ENCODE assay signal across 8 mouse cellular contexts in the genomic region with DNA sequence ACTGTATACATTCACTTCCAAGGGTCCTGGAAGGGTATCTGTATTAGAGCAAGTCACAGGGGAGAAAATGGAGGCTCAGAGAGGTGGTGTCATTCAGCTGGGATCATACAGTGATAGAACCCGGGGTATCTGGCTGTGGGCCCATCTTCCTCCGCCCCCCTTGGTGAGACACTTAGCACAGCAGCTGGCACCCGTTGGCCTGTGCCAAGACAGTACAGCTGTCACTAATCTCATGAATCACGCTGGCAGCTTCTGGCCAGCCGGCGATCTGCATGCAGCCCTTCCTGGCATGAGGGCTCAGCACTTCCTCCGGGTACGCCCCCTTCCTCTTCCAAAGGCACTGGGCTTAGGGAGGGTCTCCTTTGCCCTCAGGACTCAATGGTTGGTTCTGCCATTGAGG. TPM values are rescaled to one million over a fixed set of nuclear protein-coding genes. Genes with fewer than 3 reads are reported as not detected.
DNase-seq lines count a peak whose midpoint lies in the region; ATAC-seq and TF ChIP-seq lines count a peak whose summit lies in the region.

No protein-coding gene starts in this region.

- DNase-seq in cerebellum, postnatal 36 days, result peak; percentile 38 to 39
- DNase-seq in layer of hippocampus, adult 11-12 months (ENCODE audit: low spot score), result peak; percentile 83
- peak; percentile 76 for DNase-seq in lung, postnatal 0 days (ENCODE audit: low spot score)
- peak; percentile 72 for DNase-seq in skeletal muscle tissue, adult 2 months (ENCODE audit: low read depth, low spot score)
- no peak for DNase-seq in spleen, adult 12 weeks (ENCODE audit: low spot score)

- peaks cover 19% of the 10 kb centered on the region for H3K36me3 ChIP-seq in megakaryocyte, embryonic 14.5 days (replicated peaks; ENCODE audit: low read length)
- peaks cover 30% of the 10 kb centered on the region for H3K36me3 ChIP-seq in heart, embryonic 11.5 days (ENCODE audit: control insufficient read depth, insufficient read depth, low read length)
- H3K36me3 ChIP-seq in lung, postnatal 0 days (ENCODE audit: insufficient read depth, low read length), result peaks cover 23% of the 10 kb centered on the region; the same call in 1 of the 2 replicates

- peaks cover 34% of the 10 kb centered on the region for H3K27me3 ChIP-seq in megakaryocyte, embryonic 14.5 days (replicated peaks)
- no peaks in the 10 kb centered on the region for H3K27me3 ChIP-seq in heart, embryonic 11.5 days (ENCODE audit: control insufficient read depth, insufficient read depth, low read length)
- H3K27me3 ChIP-seq in lung, postnatal 0 days (replicated peaks; ENCODE audit: insufficient read depth, low read length), result no peaks in the 10 kb centered on the region

- TF ChIP-seq CTCF in lung, postnatal 0 days (IDR thresholded peaks at IDR 0.05), result no peak

- H3K9ac ChIP-seq in heart, embryonic 11.5 days (ENCODE audit: low read depth, low read length), result no peak overlapping the region
- no peak overlapping the region; the same call in 1 of the 2 replicates for H3K9ac ChIP-seq in lung, postnatal 0 days (replicated peaks; ENCODE audit: low read depth)

- 61% methylated on average over 8 of the region's 8 CpGs for WGBS in heart, embryonic 11.5 days (ENCODE audit: insufficient replicate concordance)
- 17% methylated on average over 8 of the region's 8 CpGs for WGBS in lung, postnatal 0 days

- H3K4me2 ChIP-seq in heart, embryonic 11.5 days, result 0 out of 2 replicates have a peak overlapping the region, but pooled peaks have one; percentile 4
- H3K4me2 ChIP-seq in lung, postnatal 0 days (replicated peaks; ENCODE audit: low read depth, low read length), result peak overlapping the region; percentile 46

- no peak for ATAC-seq in megakaryocyte, adult 5-6 weeks (ENCODE audit: poor library complexity, severe bottlenecking)
- ATAC-seq in heart, embryonic 11.5 days (replicated peaks; ENCODE audit: insufficient number of reproducible peaks, low FRiP score, low TSS enrichment), result no peak
- peak; percentile 36 for ATAC-seq in lung, postnatal 0 days

- H3K4me1 ChIP-seq in megakaryocyte, embryonic 14.5 days, result peaks cover 42% of the 10 kb centered on the region
- peaks cover 38% of the 10 kb centered on the region for H3K4me1 ChIP-seq in heart, embryonic 11.5 days (ENCODE audit: control insufficient read depth, insufficient read depth, low read length)
- peaks cover 34% of the 10 kb centered on the region for H3K4me1 ChIP-seq in lung, postnatal 0 days (ENCODE audit: insufficient read depth, low read depth, low read length)

- H3K4me3 ChIP-seq in megakaryocyte, embryonic 14.5 days (replicated peaks), result peak overlapping the region; percentile 47
- no peak overlapping the region for H3K4me3 ChIP-seq in heart, embryonic 11.5 days (ENCODE audit: low read depth, low read length)
- no peak overlapping the region for H3K4me3 ChIP-seq in lung, postnatal 0 days (ENCODE audit: low read depth, low read length)

- H3K27ac ChIP-seq in heart, embryonic 11.5 days (ENCODE audit: low read depth, low read length), result no peak overlapping the region
- H3K27ac ChIP-seq in lung, postnatal 0 days (ENCODE audit: low read length), result peak overlapping the region; percentile 81

- TF ChIP-seq EP300 in lung, postnatal 0 days (IDR thresholded peaks at IDR 0.05), result no peak; the same call in 1 of the 2 replicates

- H3K9me3 ChIP-seq in megakaryocyte, embryonic 14.5 days, result peaks cover 13% of the 10 kb centered on the region
- no peaks in the 10 kb centered on the region for H3K9me3 ChIP-seq in heart, embryonic 11.5 days (replicated peaks; ENCODE audit: control insufficient read depth, low read length)
- no peaks in the 10 kb centered on the region for H3K9me3 ChIP-seq in lung, postnatal 0 days (ENCODE audit: low read length)

RNA-seq across cellular contexts. Expression of a gene that starts 5.9 kb away (rescaled TPM):
- 0.51 TPM in 1 of 2 replicates, not detected in the other for polyA plus RNA-seq in megakaryocyte, embryonic 14.5 days (2012; ENCODE audit: insufficient read depth, low replicate concordance)
- total RNA-seq in megakaryocyte, adult 5-6 weeks (2015), result 0.73 and 1.2 TPM in 2 replicates
- 0.49 and 1.1 TPM in 2 replicates for total RNA-seq in megakaryocyte, adult 5-6 weeks (2017)
- 8.9 and 9.0 TPM in 2 replicates for polyA plus RNA-seq in heart, embryonic 11.5 days (2014; fragmentation: Nextera tagmentation; extraction: Ambion mirVana)
- 23.3 and 24.0 TPM in 2 replicates for polyA plus RNA-seq in lung, postnatal 0 days (2015; fragmentation: Nextera tagmentation; extraction: Ambion mirVana)

RNA-seq across cellular contexts. Expression of a gene that starts 32.5 kb away (rescaled TPM):
- polyA plus RNA-seq in megakaryocyte, embryonic 14.5 days (2012; ENCODE audit: insufficient read depth, low replicate concordance), result 19.2 and 58.4 TPM in 2 replicates
- total RNA-seq in megakaryocyte, adult 5-6 weeks (2015), result 49.8 and 57.8 TPM in 2 replicates
- 127 and 156 TPM in 2 replicates for total RNA-seq in megakaryocyte, adult 5-6 weeks (2017)
- polyA plus RNA-seq in heart, embryonic 11.5 days (2014; fragmentation: Nextera tagmentation; extraction: Ambion mirVana), result 90.5 and 103 TPM in 2 replicates
- 13.4 and 15.7 TPM in 2 replicates for polyA plus RNA-seq in lung, postnatal 0 days (2015; fragmentation: Nextera tagmentation; extraction: Ambion mirVana)

RNA-seq across cellular contexts. Expression of a gene that starts 42.7 kb away (rescaled TPM):
- not detected in 2 replicates for polyA plus RNA-seq in megakaryocyte, embryonic 14.5 days (2012; ENCODE audit: insufficient read depth, low replicate concordance)
- 1.6 and 2.0 TPM in 2 replicates for total RNA-seq in megakaryocyte, adult 5-6 weeks (2015)
- 3.3 TPM in 1 of 2 replicates, not detected in the other for total RNA-seq in megakaryocyte, adult 5-6 weeks (2017)
- polyA plus RNA-seq in heart, embryonic 11.5 days (2014; fragmentation: Nextera tagmentation; extraction: Ambion mirVana), result 1.1 and 1.9 TPM in 2 replicates
- 6.2 and 7.4 TPM in 2 replicates for polyA plus RNA-seq in lung, postnatal 0 days (2015; fragmentation: Nextera tagmentation; extraction: Ambion mirVana)

RNA-seq across cellular contexts. Expression of a gene that starts 59.8 kb away (rescaled TPM):
- 1.1 and 3.0 TPM in 2 replicates for polyA plus RNA-seq in megakaryocyte, embryonic 14.5 days (2012; ENCODE audit: insufficient read depth, low replicate concordance)
- 2.3 and 2.6 TPM in 2 replicates for total RNA-seq in megakaryocyte, adult 5-6 weeks (2015)
- total RNA-seq in megakaryocyte, adult 5-6 weeks (2017), result 1.3 and 1.5 TPM in 2 replicates
- polyA plus RNA-seq in heart, embryonic 11.5 days (2014; fragmentation: Nextera tagmentation; extraction: Ambion mirVana), result 43.9 and 50.1 TPM in 2 replicates
- 35.8 and 43.2 TPM in 2 replicates for polyA plus RNA-seq in lung, postnatal 0 days (2015; fragmentation: Nextera tagmentation; extraction: Ambion mirVana)
